In the genomic region with DNA sequence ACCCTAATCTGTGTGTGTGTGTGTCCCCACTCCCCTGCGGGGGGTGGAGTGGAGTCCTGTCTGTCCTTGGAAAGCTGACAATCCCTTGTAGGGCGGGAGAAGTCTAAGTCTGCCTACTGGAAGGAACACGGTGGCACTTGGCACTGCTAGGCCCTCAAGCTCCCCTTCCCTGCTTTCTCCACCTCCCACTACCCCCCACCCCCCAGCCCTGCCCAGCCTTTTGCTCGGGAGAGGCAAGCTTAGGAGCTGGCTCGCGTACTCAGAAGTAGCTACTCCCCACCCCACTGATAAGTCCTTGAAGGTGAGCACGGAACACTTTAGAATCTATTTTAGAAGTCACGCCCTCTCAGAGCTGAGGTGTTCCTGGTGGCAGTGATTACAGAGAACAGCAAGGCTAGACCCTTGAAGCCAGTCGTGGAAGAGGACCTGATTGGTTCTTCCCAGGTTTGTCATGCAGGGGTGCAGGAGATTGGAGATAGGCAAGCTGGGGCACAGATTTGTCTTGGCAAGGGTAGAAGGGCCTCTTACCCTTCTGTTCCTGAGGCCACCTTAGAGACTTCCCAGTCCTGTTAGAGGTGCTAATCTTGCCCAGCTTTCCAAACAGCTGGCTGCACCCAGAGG, we compare ENCODE assay signal across 8 mouse cellular contexts. TPM values are rescaled to one million over a fixed set of nuclear protein-coding genes. Genes with fewer than 3 reads are reported as not detected.
DNase-seq lines count a peak whose midpoint lies in the region; ATAC-seq and TF ChIP-seq lines count a peak whose summit lies in the region.

No protein-coding gene starts in this region.

- no peaks in the 10 kb centered on the region for H3K79me2 ChIP-seq in macrophage (ENCODE audit: inconsistent target)

- H3K27ac ChIP-seq in cortical plate, adult 2 months (ENCODE audit: insufficient read depth, low read length), result peak overlapping the region; percentile 96
- peak overlapping the region; percentile 94 for H3K27ac ChIP-seq in hindbrain, embryonic 14.5 days
- peak overlapping the region; percentile 56 for H3K27ac ChIP-seq in macrophage

- peaks cover 5% of the 10 kb centered on the region for H3K4me1 ChIP-seq in cortical plate, adult 2 months (ENCODE audit: control insufficient read depth, insufficient read depth, low read length)
- peaks cover 14% of the 10 kb centered on the region for H3K4me1 ChIP-seq in hindbrain, embryonic 14.5 days (replicated peaks; ENCODE audit: control insufficient read depth, insufficient read depth, low read length)

- no peak for TF ChIP-seq CTCF in cortical plate, adult 2 months (IDR thresholded peaks at IDR 0.05; ENCODE audit: extremely low read depth, insufficient read depth, low read length)

- peak; percentile 27 for DNase-seq in kidney, adult 18-20 months
- DNase-seq in kidney, postnatal 4 days, result no peak
- DNase-seq in hindbrain, embryonic 14.5 days (ENCODE audit: low spot score), result no peak
- no peak for DNase-seq in ovary, adult 18-20 months (ENCODE audit: low spot score)
- no peak for DNase-seq in spleen, postnatal 4 days (ENCODE audit: low spot score in 2 of 2)
- no peak for DNase-seq in layer of hippocampus, postnatal 10 days (ENCODE audit: low spot score in 2 of 2)

- peaks cover 10% of the 10 kb centered on the region for H3K36me3 ChIP-seq in hindbrain, embryonic 14.5 days (replicated peaks; ENCODE audit: control insufficient read depth, insufficient read depth)
- H3K36me3 ChIP-seq in macrophage (ENCODE audit: inconsistent target), result no peaks in the 10 kb centered on the region

- peak overlapping the region; percentile 78 for H3K4me2 ChIP-seq in hindbrain, embryonic 14.5 days (replicated peaks)

- 10% methylated on average over 9 of the region's 9 CpGs for WGBS in hindbrain, embryonic 14.5 days
- WGBS in macrophage (ENCODE audit: missing documents), result 67% methylated on average over 8 of the region's 9 CpGs

- peak overlapping the region; percentile 31 for H3K4me3 ChIP-seq in cortical plate, adult 2 months (ENCODE audit: insufficient read depth, low read length)
- peak overlapping the region; percentile 53 for H3K4me3 ChIP-seq in hindbrain, embryonic 14.5 days (replicated peaks; ENCODE audit: low read length)
- peak overlapping the region; percentile 26 for H3K4me3 ChIP-seq in macrophage (ENCODE audit: inconsistent target)

- 0 out of 2 replicates have a peak, but pooled peaks cover 14% of the 10 kb centered on the region for H3K27me3 ChIP-seq in hindbrain, embryonic 14.5 days (ENCODE audit: control insufficient read depth, insufficient read depth, low read length)

- no peaks in the 10 kb centered on the region for H3K9me3 ChIP-seq in hindbrain, embryonic 14.5 days (ENCODE audit: control insufficient read depth, low read length)

- H3K9ac ChIP-seq in hindbrain, embryonic 14.5 days, result peak overlapping the region; percentile 84

- TF ChIP-seq POLR2A in cortical plate, adult 2 months (IDR thresholded peaks at IDR 0.05; ENCODE audit: extremely low read depth, insufficient read depth, low read length), result no peak

- no peak for ATAC-seq in hindbrain, embryonic 14.5 days (ENCODE audit: low FRiP score)

RNA-seq across cellular contexts. Expression of gene Cluh, which starts 10.4 kb away (rescaled TPM):
- 51.1 and 52.2 TPM in 2 replicates for polyA plus RNA-seq in cortical plate, adult 2 months (2012; rRNA removed)
- polyA plus RNA-seq in hindbrain, embryonic 14.5 days (2014; fragmentation: Nextera tagmentation; extraction: Ambion mirVana), result 18.4 and 19.0 TPM in 2 replicates
- total RNA-seq in macrophage (2018; cell fraction: chromatin; rRNA removed), result 100 to 1,000 TPM in 2 of 26 experiments, 10 to 100 TPM in 24; 15.5 to 109 (median 53.9) TPM
- total RNA-seq in macrophage (2018; cell fraction: cytosol; rRNA removed), result 10 to 100 TPM; 17.7 to 36.8 (median 27.9) TPM
- total RNA-seq in macrophage (2018; cell fraction: nucleus; rRNA removed), result 10 to 100 TPM; 17.6 to 92.7 (median 33.5) TPM
- polyA plus RNA-seq in macrophage (2018), result 22.2 to 42.3 TPM (median 23.6 TPM) in 3 replicates
- 10 to 100 TPM; 68.2 to 74.1 TPM for total RNA-seq in layer of hippocampus, postnatal 10 days (2021)

RNA-seq across cellular contexts. Expression of gene Ccdc92b, which starts 19.5 kb away (rescaled TPM):
- polyA plus RNA-seq in cortical plate, adult 2 months (2012; rRNA removed), result 22.7 and 23.1 TPM in 2 replicates
- polyA plus RNA-seq in hindbrain, embryonic 14.5 days (2014; fragmentation: Nextera tagmentation; extraction: Ambion mirVana), result 3.5 and 5.0 TPM in 2 replicates
- 1 to 10 TPM in 4 of 26 experiments, under 1 TPM in 7, not detected in 15; 0.16 to 2.1 (median 0.87) TPM for total RNA-seq in macrophage (2018; cell fraction: chromatin; rRNA removed)
- under 1 TPM in 25 of 26 experiments, not detected in 1; 0.03 to 0.24 (median 0.06) TPM for total RNA-seq in macrophage (2018; cell fraction: cytosol; rRNA removed)
- 1 to 10 TPM in 2 of 26 experiments, under 1 TPM in 12, not detected in 12; 0.11 to 2.4 (median 0.45) TPM for total RNA-seq in macrophage (2018; cell fraction: nucleus; rRNA removed)
- 0.13 to 0.20 TPM in 2 of 3 replicates, not detected in the other for polyA plus RNA-seq in macrophage (2018)
- total RNA-seq in layer of hippocampus, postnatal 10 days (2021), result 10 to 100 TPM; 15.9 to 16.3 TPM

RNA-seq across cellular contexts. Expression of gene Rap1gap2, which starts 28.2 kb away (rescaled TPM):
- 133 and 135 TPM in 2 replicates for polyA plus RNA-seq in cortical plate, adult 2 months (2012; rRNA removed)
- 11.2 and 12.0 TPM in 2 replicates for polyA plus RNA-seq in hindbrain, embryonic 14.5 days (2014; fragmentation: Nextera tagmentation; extraction: Ambion mirVana)
- total RNA-seq in macrophage (2018; cell fraction: chromatin; rRNA removed), result 1 to 10 TPM in 15 of 26 experiments, under 1 TPM in 11; 0.12 to 3.0 (median 1.2) TPM
- total RNA-seq in macrophage (2018; cell fraction: cytosol; rRNA removed), result 1 to 10 TPM in 5 of 26 experiments, under 1 TPM in 21; 0.31 to 1.5 (median 0.73) TPM
- 1 to 10 TPM in 14 of 26 experiments, under 1 TPM in 12; 0.40 to 2.4 (median 1.1) TPM for total RNA-seq in macrophage (2018; cell fraction: nucleus; rRNA removed)
- 0.27 to 0.59 TPM (median 0.37 TPM) in 3 replicates for polyA plus RNA-seq in macrophage (2018)
- 100 to 1,000 TPM; 107 to 121 TPM for total RNA-seq in layer of hippocampus, postnatal 10 days (2021)

Comparison
In these comparisons a context has a peak if more than half of its experiments do, and no peak if none do; other contexts are left out.
1. RNA of gene Rap1gap2, which starts 28.2 kb away (polyA plus RNA-seq): 133 to 135 TPM in cortical plate, adult 2 months; 11.2 to 12.0 TPM in hindbrain, embryonic 14.5 days and 0.27 to 0.59 TPM in macrophage; every median in the first group is over 10 times any median in the second.
2. Peak in every context shown above with its lines, with median percentiles within 50 percentile points of each other: H3K27ac ChIP-seq and H3K4me3 ChIP-seq.